Mouse (Mus musculus): ENCODE measurements around the gene Ccdc65. TPM values are rescaled to one million over a fixed set of nuclear protein-coding genes. Genes with fewer than 3 reads are reported as not detected.

Ccdc65 gene
- polyA plus RNA-seq (2012; ENCODE audit: insufficient read depth, insufficient read length, missing spikeins) = not detected in 2 replicates

DNA sequence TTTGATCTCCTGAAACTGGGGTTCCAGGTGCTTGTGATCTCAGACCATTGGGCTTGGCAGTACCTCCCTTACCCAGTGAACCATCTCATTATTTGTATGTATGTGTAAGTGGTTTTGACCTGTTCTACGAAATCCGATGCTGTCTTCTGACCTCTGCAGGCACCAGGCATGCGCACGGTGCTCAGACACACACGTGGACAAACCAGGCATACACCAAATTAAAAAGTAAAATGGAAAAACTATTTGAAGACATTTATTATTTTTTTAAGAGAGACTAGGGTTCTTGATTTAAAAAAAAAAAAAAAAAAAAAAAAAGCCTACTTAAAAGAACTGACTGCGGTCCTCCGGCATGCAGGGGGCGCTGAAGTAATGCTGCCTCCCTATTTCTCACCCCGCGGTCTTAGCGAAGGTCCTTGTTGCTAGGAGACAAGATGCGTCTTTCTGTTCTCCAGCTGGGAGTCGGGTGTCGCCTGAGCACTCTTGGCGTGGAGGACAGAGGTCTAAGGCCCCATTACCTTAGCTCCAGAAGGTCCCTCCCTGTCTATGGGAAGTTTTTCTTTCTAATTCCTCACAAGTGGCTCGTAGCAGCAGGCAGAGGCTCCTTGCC is at the start of gene Ccdc65:
Gene Ccdc65, plus strand, starts transcription at position 442 of the 607 bp plus-strand sequence.
- H3K27ac ChIP-seq (replicated peaks; ENCODE audit: low read depth, low read length) = no peak within 1 kb of the TSS
- peak within 1 kb of the TSS; percentile 54 for H3K4me3 ChIP-seq (ENCODE audit: insufficient read depth, low read depth, low read length)
- H3K4me1 ChIP-seq (ENCODE audit: control insufficient read depth, insufficient read depth, insufficient read length, low read length) = no peaks in the 10 kb centered on the region

DNA sequence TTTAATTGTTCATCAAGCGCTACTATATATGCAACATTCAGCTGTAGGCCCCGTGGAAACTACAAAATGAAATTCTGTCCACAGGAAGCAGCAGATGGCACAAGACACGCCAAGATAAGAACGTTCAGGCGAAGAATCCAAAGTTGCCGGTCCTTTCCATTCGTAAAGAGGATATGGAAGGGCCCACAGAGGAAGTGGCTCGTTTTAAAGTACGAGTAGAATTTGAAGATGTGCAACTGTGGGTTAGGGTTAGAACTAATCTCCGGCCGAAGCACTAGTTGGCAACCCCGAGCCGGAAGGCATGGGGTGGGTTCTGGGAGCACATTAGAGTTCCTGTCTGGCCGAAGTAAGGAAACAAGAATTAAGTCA is 45.8 kb upstream of the Ccdc65 start:
- H3K4me1 ChIP-seq (ENCODE audit: control insufficient read depth, insufficient read depth, insufficient read length, low read length) = no peaks in the 10 kb centered on the region
- H3K27ac ChIP-seq (replicated peaks; ENCODE audit: low read depth, low read length) = peak overlapping the region; percentile 95
- peak overlapping the region; percentile 77 for H3K4me3 ChIP-seq (ENCODE audit: insufficient read depth, low read depth, low read length)

DNA sequence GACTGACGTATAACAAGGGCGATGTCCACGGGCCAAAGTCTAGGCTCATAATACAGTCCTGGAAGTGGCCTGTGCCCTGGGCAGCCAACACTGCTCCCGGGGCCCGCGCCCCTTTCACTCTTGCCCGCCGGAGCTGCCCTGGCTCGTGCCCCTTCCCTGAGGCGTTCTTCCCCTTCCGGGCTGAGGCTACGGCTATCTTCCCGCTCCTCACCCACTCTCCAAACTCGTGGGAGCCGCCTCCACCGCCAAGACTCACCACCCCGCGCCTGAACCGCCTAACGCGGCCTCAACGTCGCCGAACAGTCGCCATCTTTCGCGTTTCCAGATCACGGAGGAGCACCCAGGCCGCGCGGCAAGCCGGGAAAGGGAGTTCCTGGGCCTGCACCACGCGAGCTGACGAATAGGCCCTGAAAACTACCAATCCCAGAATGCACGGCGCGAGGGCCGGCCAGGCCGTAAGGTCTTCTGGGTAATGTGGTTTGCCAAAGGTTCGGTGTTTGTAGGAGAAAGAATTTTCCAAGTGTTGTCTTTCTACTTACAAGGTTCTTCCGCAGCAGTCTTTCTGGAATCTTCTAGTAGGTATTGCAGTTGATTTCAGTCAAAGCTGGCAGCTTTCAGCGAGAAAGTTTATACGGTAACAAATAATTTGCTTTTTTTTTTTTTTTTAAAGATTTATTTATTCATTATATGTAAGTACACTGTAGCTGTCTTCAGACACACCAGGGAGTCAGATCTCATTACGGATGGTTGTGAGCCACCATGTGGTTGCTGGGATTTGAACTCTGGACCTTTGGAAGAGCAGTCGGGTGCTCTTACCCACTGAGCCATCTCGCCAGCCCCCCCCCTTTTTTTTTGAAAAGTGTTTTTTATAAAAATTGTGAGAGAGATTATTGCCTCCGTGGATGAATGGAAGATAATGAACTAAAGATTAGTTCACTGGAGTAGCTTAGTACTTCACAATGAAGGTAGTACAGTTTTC is 45.2 kb upstream of the Ccdc65 start, which contains the start of gene Ddx23:
Gene Ddx23, minus strand, starts transcription at position 328 of the 979 bp plus-strand sequence.
- H3K4me3 ChIP-seq (ENCODE audit: insufficient read depth, low read depth, low read length) = peak within 1 kb of the TSS; percentile 77
- peak within 1 kb of the TSS; percentile 95 for H3K27ac ChIP-seq (replicated peaks; ENCODE audit: low read depth, low read length)
- no peaks in the 10 kb centered on the region for H3K4me1 ChIP-seq (ENCODE audit: control insufficient read depth, insufficient read depth, insufficient read length, low read length)

DNA sequence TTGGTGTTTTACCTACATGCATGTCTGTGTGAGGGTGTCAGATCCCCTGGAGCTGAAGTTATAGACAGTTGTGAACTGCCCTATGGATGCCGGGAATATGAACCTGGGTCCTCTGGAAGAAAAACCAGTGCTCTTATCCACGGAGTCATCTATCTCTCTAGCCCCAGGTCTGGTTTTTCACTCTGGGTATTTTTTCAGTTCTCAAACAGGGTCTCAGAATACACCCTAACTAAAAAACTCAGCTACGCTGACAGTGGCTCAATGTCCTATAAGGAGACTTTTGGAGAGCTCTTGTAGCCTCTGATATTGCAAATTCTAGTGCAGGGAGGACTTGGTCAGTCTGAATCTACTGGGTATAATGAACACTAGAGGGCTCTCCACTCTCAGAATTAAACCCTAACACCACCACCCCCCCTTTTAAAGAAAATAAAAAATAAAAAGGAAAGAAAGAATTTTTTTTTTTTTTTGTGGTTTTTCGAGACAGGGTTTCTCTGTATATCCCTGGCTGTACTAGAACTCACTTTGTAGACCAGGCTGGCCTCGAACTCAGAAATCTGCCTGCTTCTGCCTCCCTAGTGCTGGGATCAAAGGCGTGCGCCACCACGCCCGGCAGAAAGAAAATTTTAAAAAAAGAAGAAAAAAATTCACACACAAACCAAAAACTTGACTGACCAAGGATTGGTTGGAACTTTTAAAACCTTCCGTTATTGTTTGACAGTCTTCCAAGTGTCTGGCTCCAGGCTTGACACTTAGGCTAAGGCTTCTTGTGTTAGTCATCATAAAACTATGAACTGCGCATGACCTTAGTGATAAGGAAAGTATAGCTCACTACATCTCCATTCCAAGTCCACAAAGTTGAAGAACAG is 43.7 kb upstream of the Ccdc65 start:
- no peak overlapping the region for H3K27ac ChIP-seq (replicated peaks; ENCODE audit: low read depth, low read length)
- no peak overlapping the region for H3K4me3 ChIP-seq (ENCODE audit: insufficient read depth, low read depth, low read length)
- no peaks in the 10 kb centered on the region for H3K4me1 ChIP-seq (ENCODE audit: control insufficient read depth, insufficient read depth, insufficient read length, low read length)

DNA sequence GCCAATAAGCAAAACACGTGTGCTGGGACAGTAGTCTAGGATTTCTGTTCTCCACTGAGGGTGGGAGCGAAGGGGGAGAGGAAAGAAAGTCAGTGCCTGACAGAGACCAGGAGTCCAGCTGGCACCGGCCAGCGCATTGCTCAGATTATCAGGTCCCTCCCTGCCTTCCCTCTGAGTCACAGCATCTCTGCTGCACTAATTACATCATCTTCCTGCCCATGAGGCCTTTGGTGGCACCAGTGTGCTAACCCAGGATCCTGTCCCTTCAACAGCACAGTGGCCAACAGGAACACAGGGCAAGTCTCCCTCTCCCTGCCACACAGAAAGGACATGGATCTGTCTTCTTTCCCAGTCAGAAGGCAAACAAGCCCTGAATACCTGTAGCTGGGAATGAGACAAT is 35.4 kb upstream of the Ccdc65 start:
- no peak overlapping the region for H3K4me3 ChIP-seq (ENCODE audit: insufficient read depth, low read depth, low read length)
- no peaks in the 10 kb centered on the region for H3K4me1 ChIP-seq (ENCODE audit: control insufficient read depth, insufficient read depth, insufficient read length, low read length)
- H3K27ac ChIP-seq (replicated peaks; ENCODE audit: low read depth, low read length) = no peak overlapping the region

DNA sequence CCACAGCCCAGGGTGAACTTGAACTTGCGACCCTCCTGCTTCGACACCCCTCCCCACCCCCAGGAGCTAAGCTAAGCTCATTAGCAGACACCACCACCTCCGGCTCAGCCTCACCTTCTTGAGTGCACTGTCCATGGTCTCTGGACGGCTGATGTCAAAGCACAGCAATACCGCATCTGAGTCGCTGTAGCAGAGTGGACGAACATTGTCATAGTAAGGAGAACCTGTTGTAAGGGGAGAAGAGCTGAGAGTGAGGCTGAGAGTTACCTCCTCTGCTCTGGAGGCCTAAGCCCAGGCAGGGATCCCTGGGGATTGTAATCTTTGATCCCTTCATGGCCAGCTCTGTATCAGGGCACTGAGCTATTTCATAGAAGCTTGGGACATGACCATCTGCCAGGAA is 34.3 kb upstream of the Ccdc65 start:
- H3K4me1 ChIP-seq (ENCODE audit: control insufficient read depth, insufficient read depth, insufficient read length, low read length) = no peaks in the 10 kb centered on the region
- H3K4me3 ChIP-seq (ENCODE audit: insufficient read depth, low read depth, low read length) = no peak overlapping the region
- no peak overlapping the region for H3K27ac ChIP-seq (replicated peaks; ENCODE audit: low read depth, low read length)

DNA sequence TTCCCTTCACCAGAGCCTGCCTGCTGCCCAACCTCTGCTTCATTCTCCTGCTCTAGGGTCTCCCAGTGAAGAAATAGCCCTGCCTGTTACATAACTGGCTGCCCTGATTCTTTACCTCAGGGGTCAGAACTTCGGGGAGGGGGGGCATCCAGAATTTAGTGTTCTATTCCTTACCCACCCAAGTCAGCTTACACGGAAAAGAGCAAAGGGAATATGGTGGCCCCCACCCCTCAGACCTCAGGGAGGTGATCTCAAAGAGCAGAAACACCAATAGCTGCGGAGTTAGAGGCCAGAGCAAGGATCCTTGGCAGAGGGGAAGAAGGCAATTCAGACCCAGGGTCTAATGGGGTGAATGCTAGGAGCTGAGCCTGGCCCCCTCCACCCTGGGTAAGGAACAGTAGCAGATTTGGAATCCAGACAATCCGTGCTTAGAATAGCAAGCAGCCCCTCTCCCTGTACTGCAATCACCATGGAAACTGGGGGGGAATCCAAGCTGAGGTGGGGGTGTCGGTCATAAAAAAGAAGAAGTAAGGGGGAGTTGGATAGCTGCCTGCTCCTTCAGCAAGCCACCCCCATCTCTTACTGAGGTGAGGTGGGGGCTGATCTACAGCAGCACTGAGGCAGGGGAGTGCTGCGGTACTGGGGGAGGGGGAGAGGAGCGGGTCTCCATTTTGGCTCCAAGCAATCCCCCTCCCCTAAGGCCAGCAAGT is 33.6 kb upstream of the Ccdc65 start:
- H3K27ac ChIP-seq (replicated peaks; ENCODE audit: low read depth, low read length) = no peak overlapping the region
- no peak overlapping the region for H3K4me3 ChIP-seq (ENCODE audit: insufficient read depth, low read depth, low read length)
- H3K4me1 ChIP-seq (ENCODE audit: control insufficient read depth, insufficient read depth, insufficient read length, low read length) = no peaks in the 10 kb centered on the region

DNA sequence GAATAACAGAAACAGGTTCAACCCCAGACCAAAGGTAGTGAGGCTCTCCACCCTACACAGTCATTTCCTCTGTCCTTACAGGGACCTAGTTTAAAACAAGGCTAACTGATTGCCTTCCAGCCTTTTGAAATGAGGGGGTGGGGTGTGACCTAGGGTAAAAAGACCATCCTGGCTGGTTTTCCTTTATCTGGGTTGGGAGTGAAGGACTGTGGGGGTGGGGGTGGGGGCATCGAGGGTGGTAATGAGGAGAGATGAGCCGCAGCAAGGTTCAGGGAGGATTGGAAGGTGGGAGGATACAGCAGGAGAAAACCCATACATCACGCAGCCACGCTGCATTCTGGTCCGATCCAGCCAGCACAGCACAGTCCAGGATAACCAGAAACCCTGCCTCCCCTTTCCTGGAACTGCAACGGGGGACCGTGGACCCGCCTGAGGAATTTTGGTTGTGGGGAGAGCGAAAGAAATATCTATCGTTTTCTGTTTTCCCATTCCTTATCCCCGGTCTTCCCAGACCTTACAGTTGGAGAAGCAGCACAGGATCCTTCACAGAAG is 32.9 kb upstream of the Ccdc65 start:
- no peak overlapping the region for H3K27ac ChIP-seq (replicated peaks; ENCODE audit: low read depth, low read length)
- H3K4me3 ChIP-seq (ENCODE audit: insufficient read depth, low read depth, low read length) = peak overlapping the region; percentile 73; the same call in 1 of the 2 replicates
- H3K4me1 ChIP-seq (ENCODE audit: control insufficient read depth, insufficient read depth, insufficient read length, low read length) = no peaks in the 10 kb centered on the region

DNA sequence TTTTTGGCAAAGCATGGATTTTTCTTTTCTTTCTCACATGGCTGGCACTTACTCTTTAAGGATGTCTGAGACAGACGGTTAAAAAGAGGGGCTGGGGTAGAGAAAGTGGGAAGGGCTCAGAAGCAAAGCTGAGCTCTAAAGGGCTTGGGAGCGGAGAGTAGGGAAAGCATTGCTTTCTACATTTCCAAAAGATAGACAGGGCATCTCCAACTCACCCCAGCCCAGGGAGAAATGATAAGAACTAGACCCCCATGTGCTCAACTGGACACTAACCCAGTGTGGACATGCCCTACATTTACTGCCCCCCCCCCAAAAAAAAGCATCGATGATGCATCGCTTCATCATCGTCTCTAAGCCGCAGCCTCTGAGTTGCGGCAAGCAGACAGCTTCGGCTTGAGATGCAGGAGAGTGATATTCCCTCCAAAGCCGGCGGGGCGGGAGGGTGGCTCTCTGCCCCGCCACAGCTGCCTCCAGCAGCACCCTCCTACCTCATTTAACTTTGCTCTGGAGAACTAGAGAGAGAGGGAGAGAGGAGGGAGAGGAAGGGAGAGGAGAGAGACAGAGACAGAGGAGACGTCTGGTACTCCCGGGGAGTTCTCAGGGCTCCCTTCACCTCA is 32.3 kb upstream of the Ccdc65 start:
- H3K27ac ChIP-seq (replicated peaks; ENCODE audit: low read depth, low read length) = no peak overlapping the region
- peak overlapping the region; percentile 73 for H3K4me3 ChIP-seq (ENCODE audit: insufficient read depth, low read depth, low read length)
- no peaks in the 10 kb centered on the region for H3K4me1 ChIP-seq (ENCODE audit: control insufficient read depth, insufficient read depth, insufficient read length, low read length)

DNA sequence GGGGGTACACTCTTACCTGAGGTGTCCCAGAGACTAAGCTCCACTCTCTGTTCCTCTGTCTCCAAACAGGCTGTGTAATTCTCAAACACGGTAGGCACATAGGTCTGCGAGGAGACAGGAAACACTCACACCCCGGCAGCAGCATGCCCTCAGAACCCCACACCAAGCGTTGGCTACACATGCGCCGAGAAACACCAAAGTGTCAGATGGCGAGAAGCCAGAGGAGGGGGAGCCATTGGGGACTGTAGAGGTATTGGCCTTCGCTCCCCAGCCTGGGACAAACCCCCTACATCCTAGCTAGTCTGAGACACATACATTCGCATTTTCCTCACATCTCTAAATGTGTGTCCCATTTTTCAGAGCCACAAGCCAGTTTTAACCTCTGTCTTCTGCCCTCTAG is 31.5 kb upstream of the Ccdc65 start:
- Histone ChIP-seq H3K4me1 (ENCODE audit: control insufficient read depth, insufficient read depth, insufficient read length, low read length) (no peaks in the 10 kb centered on the region), H3K4me3 (ENCODE audit: insufficient read depth, low read depth, low read length) (peak overlapping the region; percentile 73), H3K27ac (replicated peaks; ENCODE audit: low read depth, low read length) (no peak overlapping the region)

DNA sequence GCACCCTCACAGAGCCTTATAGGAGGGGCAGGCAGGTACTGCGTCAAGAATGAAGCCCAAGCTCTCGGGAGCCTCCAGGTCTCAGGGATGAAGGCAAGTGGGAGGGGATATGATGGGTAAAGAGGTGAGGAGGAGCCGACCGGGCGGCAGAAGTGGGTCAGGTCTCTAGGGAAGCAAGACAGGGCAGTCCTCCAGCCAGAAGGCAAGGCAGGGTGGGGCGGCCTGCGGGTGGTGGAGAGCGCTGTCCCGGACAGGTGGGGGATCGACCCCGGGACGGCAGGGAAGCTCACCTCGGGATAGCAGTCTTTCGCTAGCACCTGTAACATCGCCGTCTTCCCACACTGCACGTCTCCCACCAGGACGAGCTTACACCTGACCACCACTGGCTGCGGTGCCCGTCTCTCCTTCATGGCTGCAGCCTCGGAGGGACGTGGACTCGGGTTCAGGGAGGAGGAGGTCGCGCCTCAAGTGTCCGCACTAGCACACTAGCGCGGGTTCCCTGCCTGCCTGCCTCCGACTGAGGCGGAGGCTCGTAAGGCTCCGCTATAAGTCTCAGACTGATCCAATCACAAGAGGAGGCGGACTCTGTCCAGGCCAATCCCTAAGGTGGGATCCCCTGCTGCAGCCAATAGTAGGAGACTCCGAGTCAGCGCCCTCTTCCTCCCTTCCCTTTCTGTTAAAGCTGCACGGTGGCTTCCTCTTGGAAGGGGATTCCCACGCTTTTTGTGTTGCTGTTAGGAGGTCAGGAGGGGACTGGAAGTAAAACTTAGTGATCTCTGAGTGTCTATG is 30.9 kb upstream of the Ccdc65 start, which contains the start of gene Rnd1:
Gene Rnd1, minus strand, starts transcription at position 522 of the 789 bp plus-strand sequence.
- Histone ChIP-seq H3K4me3 (ENCODE audit: insufficient read depth, low read depth, low read length) (peak within 1 kb of the TSS; percentile 73), H3K27ac (replicated peaks; ENCODE audit: low read depth, low read length) (peak within 1 kb of the TSS; percentile 35), H3K4me1 (ENCODE audit: control insufficient read depth, insufficient read depth, insufficient read length, low read length) (no peaks in the 10 kb centered on the region)

DNA sequence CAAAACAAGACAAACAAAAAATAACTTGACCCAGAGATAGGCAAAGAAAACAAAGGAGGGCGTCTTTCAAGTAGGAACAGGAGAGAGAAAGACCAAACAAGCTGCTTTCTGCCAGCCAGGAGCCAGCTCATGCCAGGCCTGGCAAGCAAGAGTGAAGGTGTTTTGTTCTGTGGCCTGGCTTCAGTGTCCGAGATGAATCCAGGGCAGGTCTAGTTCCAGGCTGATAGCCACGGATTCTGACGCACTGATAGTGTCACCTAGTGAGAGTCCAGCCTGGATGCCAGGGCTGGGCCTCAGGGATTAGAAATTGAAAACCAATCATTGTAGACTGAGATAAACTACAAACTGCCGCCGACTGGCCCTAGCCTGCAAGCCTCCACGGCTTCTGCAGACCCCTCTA is 30.0 kb upstream of the Ccdc65 start:
- no peak overlapping the region for H3K27ac ChIP-seq (replicated peaks; ENCODE audit: low read depth, low read length)
- no peak overlapping the region for H3K4me3 ChIP-seq (ENCODE audit: insufficient read depth, low read depth, low read length)
- no peaks in the 10 kb centered on the region for H3K4me1 ChIP-seq (ENCODE audit: control insufficient read depth, insufficient read depth, insufficient read length, low read length)

DNA sequence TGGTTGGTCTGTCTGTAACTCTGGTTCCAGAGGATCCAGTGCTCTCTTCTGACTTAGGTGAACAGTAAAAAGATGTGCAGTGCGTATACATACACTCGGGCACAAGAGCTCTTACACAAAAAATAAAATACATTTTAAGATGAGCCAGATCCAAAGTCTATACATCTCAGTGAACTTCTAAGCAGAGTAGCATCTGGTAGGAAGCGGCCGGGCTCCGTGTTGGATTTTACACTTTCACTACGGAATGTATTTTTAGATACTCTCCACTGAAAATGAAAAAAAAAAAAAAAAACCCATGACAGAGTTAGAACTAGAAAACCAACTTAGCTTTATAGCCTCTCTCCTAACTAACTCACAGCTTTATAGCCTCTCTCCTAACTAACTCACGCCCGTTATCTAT is 27.3 kb upstream of the Ccdc65 start:
- no peaks in the 10 kb centered on the region for H3K4me1 ChIP-seq (ENCODE audit: control insufficient read depth, insufficient read depth, insufficient read length, low read length)
- no peak overlapping the region for H3K27ac ChIP-seq (replicated peaks; ENCODE audit: low read depth, low read length)
- no peak overlapping the region for H3K4me3 ChIP-seq (ENCODE audit: insufficient read depth, low read depth, low read length)
